Mouse (Mus musculus) MEL (cell line): ENCODE results near the gene Slc7a5.

Experiments used
- CTCF ChIP-seq, 3 experiments: IDR thresholded peaks in 2 of 3; conservative IDR thresholded peaks in 1 of 3; 2 replicates each; pipeline ENCODE4 v1.5.1; 2011 to 2012; ENCODE audit warnings: low read length in 3 of 3, low read depth in 2 of 3, mild to moderate bottlenecking in 2 of 3, improper control_type of control experiment in 1 of 3, inconsistent platforms in 1 of 3, mixed read lengths in 1 of 3, moderate library complexity in 1 of 3; ENCODE audit not compliant: control insufficient read depth in 1 of 3, insufficient read depth in 1 of 3, poor library complexity in 1 of 3, severe bottlenecking in 1 of 3
- GATA1 ChIP-seq: IDR thresholded peaks from 2 replicates; pipeline ENCODE4 v1.6.1; 2011; ENCODE audit warnings: low read depth, low read length, improper control_type of control experiment
- HCFC1 ChIP-seq: IDR thresholded peaks from 2 replicates; pipeline ENCODE4 v1.6.1; 2012; ENCODE audit warnings: low read depth, mild to moderate bottlenecking, inconsistent platforms, low read length, improper control_type of control experiment, moderate library complexity
- MAFK ChIP-seq: IDR thresholded peaks from 2 replicates; pipeline ENCODE4 v1.6.1; 2011; ENCODE audit warnings: low read depth, mild to moderate bottlenecking, low read length, improper control_type of control experiment, borderline replicate concordance
- MXI1 ChIP-seq: IDR thresholded peaks from 2 replicates; pipeline ENCODE4 v1.6.1; 2011; ENCODE audit warnings: mild to moderate bottlenecking, low read depth, low read length, improper control_type of control experiment
- NRF1 ChIP-seq: IDR thresholded peaks from 2 replicates; pipeline ENCODE4 v1.6.1; 2014; ENCODE audit warnings: low read depth, mild to moderate bottlenecking, inconsistent platforms, low read length, improper control_type of control experiment, moderate library complexity; ENCODE audit not compliant: poor library complexity, insufficient read depth, severe bottlenecking
- POLR2A ChIP-seq, 2 experiments: IDR thresholded peaks; 2 replicates each; pipeline ENCODE4 v1.6.1; 2011 to 2012; ENCODE audit warnings: low read length in 2 of 2, mild to moderate bottlenecking in 2 of 2, control low read depth in 1 of 2, improper control_type of control experiment in 1 of 2, low read depth in 1 of 2, moderate library complexity in 1 of 2; ENCODE audit not compliant: control insufficient read depth in 1 of 2, insufficient read depth in 1 of 2, poor library complexity in 1 of 2
- TBP ChIP-seq: IDR thresholded peaks from 2 replicates; pipeline ENCODE4 v1.8.0; 2011; ENCODE audit warnings: low read depth, low read length, improper control_type of control experiment
- USF1 ChIP-seq: IDR thresholded peaks from 2 replicates; pipeline ENCODE4 v1.6.1; 2014; ENCODE audit warnings: low read depth, mild to moderate bottlenecking, inconsistent platforms, low read length, improper control_type of control experiment, moderate library complexity
- ZC3H11A ChIP-seq: IDR thresholded peaks from 2 replicates; pipeline ENCODE4 v1.6.1; 2012; ENCODE audit warnings: low read depth, mild to moderate bottlenecking, inconsistent platforms, low read length, improper control_type of control experiment
- ZKSCAN1 ChIP-seq: IDR thresholded peaks from 2 replicates; pipeline ENCODE4 v1.6.1; 2012; ENCODE audit warnings: low read depth, mild to moderate bottlenecking, inconsistent platforms, low read length, improper control_type of control experiment, moderate library complexity

GRCm38 (mm10) chr8:121832061-121832460 is 75.4 kb downstream of the Slc7a5 start:
- no peak for TF ChIP-seq POLR2A (IDR thresholded peaks at IDR 0.05; ENCODE audit: control insufficient read depth in 1 of 2, insufficient read depth in 1 of 2, low read depth in 1 of 2, low read length in 2 of 2, poor library complexity in 1 of 2)
- TF ChIP-seq NRF1, result no peak
- no peak for TF ChIP-seq MAFK
- no peak for TF ChIP-seq USF1
- TF ChIP-seq CTCF (IDR thresholded peaks at IDR 0.05 in 2 of 3, conservative IDR thresholded peaks at IDR 0.05 in 1 of 3; ENCODE audit: control insufficient read depth in 1 of 3, insufficient read depth in 1 of 3, low read depth in 2 of 3, low read length in 3 of 3, poor library complexity in 1 of 3, severe bottlenecking in 1 of 3), result no peak
- TF ChIP-seq GATA1, result no peak
- TF ChIP-seq HCFC1, result no peak
- no peak for TF ChIP-seq ZC3H11A
- TF ChIP-seq ZKSCAN1, result no peak
- no peak for TF ChIP-seq MXI1
- TF ChIP-seq TBP, result no peak
